21 mouse cellular contexts compared by ENCODE assay signal in the genomic region with DNA sequence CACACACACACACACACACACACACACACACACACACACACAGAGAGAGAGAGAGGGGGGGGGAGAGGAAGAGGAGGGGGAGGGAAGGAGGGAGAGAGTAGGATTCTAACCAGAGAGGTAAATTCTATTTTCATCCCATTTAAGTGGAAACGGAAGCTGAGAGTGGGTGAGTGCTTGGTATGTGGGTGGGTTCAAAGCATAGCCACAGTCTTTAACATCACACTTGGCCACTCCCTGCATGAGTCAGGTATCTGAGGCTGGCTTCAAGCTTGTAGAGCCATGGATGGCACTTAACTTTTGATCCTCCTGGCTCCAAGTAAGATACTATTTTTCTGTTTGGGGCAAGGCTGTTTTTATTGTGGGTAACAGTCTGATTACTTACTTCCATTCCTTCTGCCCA. TPM values are rescaled to one million over a fixed set of nuclear protein-coding genes. Genes with fewer than 3 reads are reported as not detected.
DNase-seq lines count a peak whose midpoint lies in the region; ATAC-seq and TF ChIP-seq lines count a peak whose summit lies in the region.
"Had no signal": no experiment of that assay in that cellular context is flagged by ENCODE, and none has a peak within 500 bp of the region (broad histone marks: within the 10 kb centered on the region; RNA-seq: fewer than 3 reads in every experiment).

No protein-coding gene starts in this region.

- 50% methylated on average over 1 of the region's 1 CpGs for WGBS in lung, embryonic 14.5 days

- no peak overlapping the region for H3K4me3 ChIP-seq in lung, embryonic 14.5 days (ENCODE audit: low read depth, low read length)
- H3K4me3 ChIP-seq: embryonic facial prominence, embryonic 12.5 days; erythroblast, embryonic 14.5 days; forebrain, embryonic 13.5 days; limb, embryonic 12.5 days; liver, embryonic 12.5 days; midbrain, embryonic 10.5 days had no signal

- ATAC-seq in lung, embryonic 14.5 days (ENCODE audit: insufficient read depth): no peak
- 0 out of 2 replicates have a peak, but pooled peaks have one; percentile 35 for ATAC-seq in megakaryocyte, adult 5-6 weeks (ENCODE audit: poor library complexity, severe bottlenecking)
- ATAC-seq: forebrain, embryonic 13.5 days; liver, embryonic 12.5 days had no signal

- TF ChIP-seq CTCF in lung, embryonic 14.5 days (IDR thresholded peaks at IDR 0.05; ENCODE audit: low read depth): no peak

- H3K36me3 ChIP-seq in lung, embryonic 14.5 days (ENCODE audit: insufficient read depth): no peaks in the 10 kb centered on the region
- H3K36me3 ChIP-seq: embryonic facial prominence, embryonic 12.5 days; limb, embryonic 12.5 days; liver, embryonic 12.5 days; midbrain, embryonic 10.5 days had no signal

- no peak overlapping the region for H3K4me2 ChIP-seq in lung, embryonic 14.5 days
- H3K4me2 ChIP-seq: embryonic facial prominence, embryonic 12.5 days; forebrain, embryonic 13.5 days; limb, embryonic 12.5 days; liver, embryonic 12.5 days had no signal

- DNase-seq in lung, embryonic 14.5 days: peak; percentile 8
- no peak for DNase-seq in lung, postnatal 14 days
- peak; percentile 38 for DNase-seq in CD4-positive, CD25-positive, alpha-beta regulatory T cell, adult 2 months (ENCODE audit: low read depth, low spot score)
- peak; percentile 34 for DNase-seq in ZHBTc4 (ENCODE audit: low read depth, low spot score)
- DNase-seq in heart, adult 9 months (ENCODE audit: low spot score in 2 of 2): no peak
- DNase-seq in urinary bladder, postnatal 10 days (ENCODE audit: low spot score): no peak
- DNase-seq in thymus, postnatal 10 days (ENCODE audit: low spot score in 2 of 2): no peak
- DNase-seq: adrenal gland, adult 2 months; cerebellum, adult 8-10 months; gastrocnemius, postnatal 25 days; kidney, adult 11 months; retina, postnatal 1 day had no signal

- no peak overlapping the region for H3K27ac ChIP-seq in lung, embryonic 14.5 days (ENCODE audit: low read depth)
- H3K27ac ChIP-seq: embryonic facial prominence, embryonic 12.5 days; forebrain, embryonic 13.5 days; kidney, postnatal 0 days; limb, embryonic 12.5 days; liver, embryonic 12.5 days; midbrain, embryonic 10.5 days had no signal

- no peaks in the 10 kb centered on the region for H3K4me1 ChIP-seq in lung, embryonic 14.5 days (ENCODE audit: insufficient read depth)
- H3K4me1 ChIP-seq: embryonic facial prominence, embryonic 12.5 days; forebrain, embryonic 13.5 days; limb, embryonic 12.5 days; liver, embryonic 12.5 days; midbrain, embryonic 10.5 days had no signal

- H3K9ac ChIP-seq in lung, embryonic 14.5 days: no peak overlapping the region
- H3K9ac ChIP-seq: embryonic facial prominence, embryonic 12.5 days; forebrain, embryonic 13.5 days; limb, embryonic 12.5 days; liver, embryonic 12.5 days had no signal

- H3K9me3 ChIP-seq in lung, embryonic 14.5 days (ENCODE audit: low read depth, low read length): no peaks in the 10 kb centered on the region
- H3K9me3 ChIP-seq: embryonic facial prominence, embryonic 12.5 days; forebrain, embryonic 13.5 days; limb, embryonic 12.5 days; liver, embryonic 12.5 days; midbrain, embryonic 10.5 days had no signal

- no peaks in the 10 kb centered on the region for H3K27me3 ChIP-seq in lung, embryonic 14.5 days (ENCODE audit: insufficient read depth, low read length)
- H3K27me3 ChIP-seq: embryonic facial prominence, embryonic 12.5 days; forebrain, embryonic 13.5 days; limb, embryonic 12.5 days; liver, embryonic 12.5 days had no signal

RNA-seq across cellular contexts. Expression of a gene that starts 41.2 kb away (rescaled TPM):
- 0.42 and 1.0 TPM in 2 replicates for polyA plus RNA-seq in lung, embryonic 14.5 days (2014; fragmentation: Nextera tagmentation; extraction: Ambion mirVana)
- not detected in 2 replicates for total RNA-seq in megakaryocyte, adult 5-6 weeks (2015)
- not detected in 2 replicates for total RNA-seq in megakaryocyte, adult 5-6 weeks (2017)
- total RNA-seq: adrenal gland, adult 2 months; heart, adult 8-10 months had no signal
- polyA plus RNA-seq: adrenal gland, adult 2 months; erythroblast, embryonic 14.5 days had no signal

Comparison
In these comparisons a context has a peak if more than half of its experiments do, and no peak if none do; other contexts are left out.
1. DNase-seq: peak in lung, embryonic 14.5 days (single experiment), CD4-positive, CD25-positive, alpha-beta regulatory T cell, adult 2 months (single experiment) and ZHBTc4 (single experiment); none in lung, postnatal 14 days (single experiment), heart, adult 9 months (0 of 2), urinary bladder, postnatal 10 days (single experiment) and thymus, postnatal 10 days (0 of 2).